Mouse (Mus musculus) spleen, adult 2 months (tissue): Measurements from ENCODE around the gene Hsdl2.

Source experiments
- CTCF ChIP-seq: fragments of 200-500 bp; IDR thresholded peaks from 2 replicates; pipeline ENCODE4 v1.5.1; 2011; ENCODE audit warnings: mild to moderate bottlenecking, inconsistent platforms; ENCODE audit not compliant: insufficient read depth, insufficient read length, insufficient replicate concordance; ENCODE audit errors: extremely low read depth
- POLR2A ChIP-seq: fragments of 200-500 bp; IDR thresholded peaks from 2 replicates; pipeline ENCODE4 v1.6.1; 2011; ENCODE audit warnings: low read depth, low read length, inconsistent platforms

GRCm38 (mm10) chr4:59614986-59615385, 33.6 kb downstream of the Hsdl2 start:
- TF ChIP-seq POLR2A (no peak), CTCF (no peak)
